Mouse (Mus musculus): Measurements from ENCODE around the gene F11r. TPM values are rescaled to one million over a fixed set of nuclear protein-coding genes. Genes with fewer than 3 reads are reported as not detected.

F11r gene
- polyA plus RNA-seq, 1 experiment from 2014 or later, result 78.6 TPM

DNA sequence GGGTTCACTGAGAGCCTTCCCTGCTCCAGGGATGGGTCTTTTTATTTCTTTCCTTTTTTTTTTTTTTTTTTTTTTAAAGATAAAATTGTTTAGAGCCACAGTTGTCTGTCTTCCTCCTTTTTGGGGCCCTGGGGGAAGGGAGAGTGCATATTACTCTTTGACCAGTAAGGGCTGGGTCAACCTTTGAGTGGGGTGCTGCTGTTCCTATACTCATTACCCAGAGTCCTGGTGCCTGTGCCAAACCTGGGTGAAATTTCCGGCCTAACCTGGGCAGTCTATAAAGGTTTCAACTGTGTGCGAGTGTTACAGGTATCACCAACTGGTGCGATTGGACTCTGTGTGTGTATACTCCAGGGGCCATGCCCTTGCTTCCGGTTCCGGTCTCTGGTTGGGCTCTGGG, 18.7 kb upstream of the F11r start, which contains the start of gene Tstd1:
TSS of gene Tstd1 (plus strand) at position 213 of the 400 bp plus-strand sequence.
- peaks cover 71% of the 10 kb centered on the region for H3K36me3 ChIP-seq

DNA sequence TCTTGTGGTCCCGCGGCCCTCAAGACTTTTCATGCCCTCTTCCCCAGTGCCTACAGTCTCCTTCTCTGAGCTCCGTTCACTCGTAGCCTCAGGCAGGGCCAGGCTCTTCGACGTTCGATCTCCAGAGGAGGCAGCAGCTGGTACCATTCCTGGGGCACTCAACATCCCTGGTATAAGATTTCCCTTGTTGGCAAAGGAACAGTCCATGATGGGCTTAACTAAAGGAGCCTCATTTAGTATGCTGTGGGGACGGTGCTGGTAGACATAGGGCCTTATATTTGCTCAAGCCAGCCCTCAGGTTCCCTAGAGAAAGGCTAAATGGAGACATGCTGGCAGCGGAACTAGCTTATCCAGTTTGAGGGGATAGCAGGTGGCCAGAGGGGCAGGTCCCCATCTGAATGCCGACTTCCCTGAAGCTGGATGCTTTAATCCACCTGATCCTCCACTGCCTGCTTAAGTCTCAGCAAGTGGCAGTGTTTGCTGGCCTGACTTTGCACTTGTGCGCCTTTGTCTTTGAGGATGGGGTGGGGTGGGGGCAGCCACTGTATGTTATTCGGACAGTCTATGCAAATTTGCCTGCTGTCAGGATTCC, 17.9 kb upstream of the F11r start:
- no peaks in the 10 kb centered on the region for H3K27me3 ChIP-seq (ENCODE audit: insufficient read depth, poor library complexity, severe bottlenecking)
- no peak overlapping the region for H3K27ac ChIP-seq
- H3K4me1 ChIP-seq, result peaks cover 10% of the 10 kb centered on the region
- 78% methylated on average over 12 of the region's 12 CpGs for WGBS
- no peak overlapping the region for H3K4me3 ChIP-seq
- DNase-seq (ENCODE audit: low spot score), result no peak
- no peaks in the 10 kb centered on the region for H3K9me3 ChIP-seq
- H3K36me3 ChIP-seq, result peaks cover 66% of the 10 kb centered on the region

More for the DNA sequence above, 18.7 kb upstream of the F11r start, which contains the start of gene Tstd1:
- no peak within 1 kb of the TSS for H3K4me3 ChIP-seq
- no peak for DNase-seq (ENCODE audit: low spot score)
- no peaks in the 10 kb centered on the region for H3K9me3 ChIP-seq
- peaks cover 17% of the 10 kb centered on the region for H3K4me1 ChIP-seq
- H3K27me3 ChIP-seq (ENCODE audit: insufficient read depth, poor library complexity, severe bottlenecking), result no peaks in the 10 kb centered on the region
- no peak within 1 kb of the TSS for H3K27ac ChIP-seq
- WGBS, result 91% methylated on average over 5 of the region's 5 CpGs

DNA sequence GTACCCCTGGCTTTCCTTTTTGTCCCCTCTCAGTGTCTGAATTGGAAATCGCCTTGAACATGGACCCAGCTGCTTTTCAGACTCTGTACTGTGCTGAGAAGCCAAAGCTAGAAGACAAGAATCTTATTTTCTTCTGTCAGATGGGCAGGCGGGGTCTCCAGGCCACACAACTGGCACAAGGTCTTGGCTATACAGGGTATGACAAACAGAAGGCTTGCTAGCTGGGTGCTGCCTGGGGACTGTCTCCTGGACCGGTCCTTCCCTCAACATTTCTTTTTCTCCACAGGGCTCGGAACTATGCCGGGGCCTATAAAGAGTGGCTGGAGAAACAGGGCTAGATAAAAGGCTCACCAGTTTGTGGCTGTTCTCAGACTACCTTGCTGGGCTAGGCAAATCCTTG, 17.4 kb upstream of the F11r start:
- Histone ChIP-seq H3K4me1 (peaks cover 12% of the 10 kb centered on the region), H3K9me3 (no peaks in the 10 kb centered on the region), H3K27ac (no peak overlapping the region), H3K36me3 (peaks cover 62% of the 10 kb centered on the region), H3K27me3 (ENCODE audit: insufficient read depth, poor library complexity, severe bottlenecking) (no peaks in the 10 kb centered on the region), H3K4me3 (no peak overlapping the region)
- 82% methylated on average over 5 of the region's 5 CpGs for WGBS
- DNase-seq (ENCODE audit: low spot score), result no peak

DNA sequence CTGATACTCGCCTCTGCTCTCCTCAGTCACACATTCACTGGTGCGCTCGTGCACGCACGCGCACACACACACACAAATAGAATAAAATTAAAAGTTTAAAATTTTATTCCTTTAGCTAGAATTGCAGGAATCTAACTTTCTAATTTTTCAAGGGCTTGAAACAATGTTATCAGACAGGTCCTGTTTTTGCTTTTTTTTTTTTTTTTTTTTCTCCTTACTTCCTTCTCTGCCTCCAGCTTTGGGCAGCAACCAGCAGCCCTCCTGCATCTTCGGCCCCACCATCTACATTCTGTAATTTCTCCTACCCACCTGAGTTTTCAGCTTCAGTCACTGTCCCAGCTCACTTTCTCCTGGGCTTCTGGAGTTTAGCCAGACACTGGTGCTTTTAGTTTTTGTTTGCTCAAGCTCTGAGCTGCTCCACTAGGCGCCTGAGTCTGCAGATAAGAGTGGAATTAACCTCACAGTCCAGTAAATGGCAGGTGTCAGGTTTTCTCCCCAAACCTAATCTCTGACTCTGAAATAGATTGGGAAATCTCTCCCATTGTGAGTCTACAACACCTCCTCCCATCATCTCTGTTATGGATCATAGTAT, 14.7 kb upstream of the F11r start:
- Histone ChIP-seq H3K27ac (no peak overlapping the region), H3K9me3 (no peaks in the 10 kb centered on the region), H3K4me1 (peaks cover 22% of the 10 kb centered on the region), H3K4me3 (no peak overlapping the region), H3K27me3 (ENCODE audit: insufficient read depth, poor library complexity, severe bottlenecking) (no peaks in the 10 kb centered on the region), H3K36me3 (peaks cover 36% of the 10 kb centered on the region)
- WGBS, result 73% methylated on average over 8 of the region's 8 CpGs
- DNase-seq (ENCODE audit: low spot score), result no peak

DNA sequence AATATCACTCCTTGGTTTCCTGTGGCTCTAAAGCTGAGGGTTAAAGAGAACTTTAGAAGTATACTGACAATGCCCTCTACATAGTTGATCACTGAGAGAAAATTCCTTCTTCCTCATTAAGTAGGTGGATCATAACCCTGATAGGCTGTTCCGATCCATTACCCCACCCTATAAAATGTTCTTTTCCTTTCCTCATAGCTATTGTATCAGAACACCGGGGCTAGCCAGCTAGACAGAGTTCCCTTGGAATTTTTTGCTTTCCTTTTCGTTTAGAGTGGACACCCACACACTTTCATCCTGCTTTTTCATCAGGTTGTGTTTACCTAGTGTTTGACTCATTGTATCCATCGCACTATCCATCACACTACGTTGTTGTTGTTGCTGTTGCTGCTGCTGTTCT, 12.7 kb upstream of the F11r start:
- no peaks in the 10 kb centered on the region for H3K27me3 ChIP-seq (ENCODE audit: insufficient read depth, poor library complexity, severe bottlenecking)
- peaks cover 25% of the 10 kb centered on the region for H3K4me1 ChIP-seq
- H3K9me3 ChIP-seq, result no peaks in the 10 kb centered on the region
- peaks cover 16% of the 10 kb centered on the region for H3K36me3 ChIP-seq
- no peak for DNase-seq (ENCODE audit: low spot score)
- 35% methylated on average over 5 of the region's 5 CpGs for WGBS
- H3K27ac ChIP-seq, result 0 out of 2 replicates have a peak overlapping the region, but pooled peaks have one; percentile 2
- no peak overlapping the region for H3K4me3 ChIP-seq

DNA sequence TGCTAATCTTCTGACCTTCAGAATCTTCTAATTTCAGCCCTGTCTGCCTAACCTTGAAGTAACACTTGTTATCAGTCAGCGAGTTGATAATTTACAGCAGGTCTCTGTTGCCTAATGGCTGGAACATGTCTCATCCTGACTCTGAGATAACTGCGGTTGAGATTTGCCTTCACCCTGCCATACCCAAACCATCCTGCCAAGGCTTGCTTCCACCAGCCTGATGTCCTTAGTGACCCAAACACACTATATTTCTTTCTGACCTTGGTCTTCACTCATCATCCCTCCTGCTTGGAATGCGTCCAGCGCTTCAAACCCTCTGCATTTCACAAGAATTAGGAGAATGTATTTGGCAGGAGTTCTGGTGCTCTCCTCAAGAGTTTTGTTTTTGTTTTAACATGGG, 12.2 kb upstream of the F11r start:
- 0 out of 2 replicates have a peak overlapping the region, but pooled peaks have one; percentile 2 for H3K27ac ChIP-seq
- H3K36me3 ChIP-seq, result peaks cover 11% of the 10 kb centered on the region
- H3K9me3 ChIP-seq, result no peaks in the 10 kb centered on the region
- no peaks in the 10 kb centered on the region for H3K27me3 ChIP-seq (ENCODE audit: insufficient read depth, poor library complexity, severe bottlenecking)
- 26% methylated on average over 4 of the region's 4 CpGs for WGBS
- no peak overlapping the region for H3K4me3 ChIP-seq
- no peak for DNase-seq (ENCODE audit: low spot score)
- H3K4me1 ChIP-seq, result peaks cover 25% of the 10 kb centered on the region

DNA sequence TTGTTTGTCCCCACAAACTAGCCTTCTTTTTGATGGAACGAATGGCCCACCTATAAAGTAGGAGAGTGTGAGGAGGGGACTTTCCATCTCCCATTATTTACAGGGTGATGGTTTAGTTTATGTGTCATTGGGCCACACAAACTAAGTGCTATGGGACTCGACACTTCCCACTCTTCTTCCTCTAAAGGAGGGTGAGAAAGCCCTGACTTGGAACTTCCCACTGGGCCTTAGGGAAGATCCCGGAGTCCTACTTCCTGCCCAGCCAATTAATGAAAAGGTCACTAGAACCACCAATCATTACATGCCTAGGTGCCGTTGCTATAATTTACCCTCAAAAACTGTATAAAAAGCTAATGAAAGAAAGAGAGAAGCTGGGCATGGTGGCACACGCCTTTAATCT, 5.2 kb upstream of the F11r start:
- 78% methylated on average over 5 of the region's 5 CpGs for WGBS
- Histone ChIP-seq H3K9me3 (no peaks in the 10 kb centered on the region), H3K27ac (no peak overlapping the region), H3K36me3 (no peaks in the 10 kb centered on the region), H3K4me3 (no peak overlapping the region), H3K4me1 (peaks cover 16% of the 10 kb centered on the region), H3K27me3 (ENCODE audit: insufficient read depth, poor library complexity, severe bottlenecking) (no peaks in the 10 kb centered on the region)
- no peak for DNase-seq (ENCODE audit: low spot score)

DNA sequence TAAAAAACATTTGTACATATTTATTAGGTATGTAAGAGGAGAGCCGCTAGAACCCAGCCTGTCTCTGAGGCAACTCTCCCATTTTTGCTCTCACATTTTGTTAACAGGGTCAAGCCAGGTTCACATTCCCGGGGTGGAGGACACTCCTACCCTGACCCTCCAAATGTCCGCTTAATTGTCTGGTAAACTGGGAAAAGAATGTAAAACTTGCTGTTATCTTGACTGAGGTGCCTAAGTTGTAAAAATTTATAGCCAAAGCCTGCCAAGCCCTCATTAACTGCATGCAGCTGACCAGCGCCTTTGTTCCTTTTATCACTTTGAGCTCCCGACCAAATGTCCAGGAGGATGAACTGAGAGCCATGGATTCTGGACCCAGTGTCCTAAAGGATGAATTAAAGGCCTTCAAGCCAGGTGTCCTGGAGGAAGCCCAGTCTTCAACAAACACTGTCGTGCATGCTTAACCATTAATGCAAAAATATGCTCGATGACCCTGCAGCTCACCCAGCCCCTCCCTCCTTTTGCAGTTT, 2.0 kb upstream of the F11r start:
- H3K27ac ChIP-seq, result no peak overlapping the region
- 47% methylated on average over 7 of the region's 7 CpGs for WGBS

DNA sequence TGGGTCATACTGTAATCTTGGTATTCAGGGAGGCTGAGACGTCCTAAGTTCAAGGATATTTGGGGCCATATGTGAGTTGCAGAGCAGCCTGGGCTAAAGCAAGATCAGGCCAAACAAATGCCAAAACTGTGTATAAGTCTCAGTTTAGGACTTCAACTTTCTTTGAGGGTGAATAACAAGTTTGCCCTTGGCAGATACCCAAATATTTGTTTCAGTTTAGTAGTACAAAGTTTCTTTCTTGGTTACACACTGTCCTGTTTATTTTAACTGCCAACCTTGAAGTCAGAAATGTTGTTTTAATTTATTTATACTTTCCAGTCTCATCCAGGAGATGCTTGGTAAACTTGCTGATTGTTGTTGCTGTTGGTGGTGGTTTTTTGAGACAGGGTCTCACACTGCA, 1.4 kb upstream of the F11r start:
- Histone ChIP-seq H3K36me3 (no peaks in the 10 kb centered on the region), H3K27me3 (ENCODE audit: insufficient read depth, poor library complexity, severe bottlenecking) (no peaks in the 10 kb centered on the region), H3K27ac (no peak overlapping the region), H3K4me1 (peaks cover 40% of the 10 kb centered on the region), H3K4me3 (no peak overlapping the region), H3K9me3 (no peaks in the 10 kb centered on the region)
- 56% methylated on average over 1 of the region's 1 CpGs for WGBS
- no peak for DNase-seq (ENCODE audit: low spot score)

More for the DNA sequence above, 2.0 kb upstream of the F11r start:
- Histone ChIP-seq H3K9me3 (no peaks in the 10 kb centered on the region), H3K36me3 (no peaks in the 10 kb centered on the region), H3K4me3 (no peak overlapping the region), H3K27me3 (ENCODE audit: insufficient read depth, poor library complexity, severe bottlenecking) (no peaks in the 10 kb centered on the region), H3K4me1 (peaks cover 34% of the 10 kb centered on the region)
- DNase-seq (ENCODE audit: low spot score), result no peak

DNA sequence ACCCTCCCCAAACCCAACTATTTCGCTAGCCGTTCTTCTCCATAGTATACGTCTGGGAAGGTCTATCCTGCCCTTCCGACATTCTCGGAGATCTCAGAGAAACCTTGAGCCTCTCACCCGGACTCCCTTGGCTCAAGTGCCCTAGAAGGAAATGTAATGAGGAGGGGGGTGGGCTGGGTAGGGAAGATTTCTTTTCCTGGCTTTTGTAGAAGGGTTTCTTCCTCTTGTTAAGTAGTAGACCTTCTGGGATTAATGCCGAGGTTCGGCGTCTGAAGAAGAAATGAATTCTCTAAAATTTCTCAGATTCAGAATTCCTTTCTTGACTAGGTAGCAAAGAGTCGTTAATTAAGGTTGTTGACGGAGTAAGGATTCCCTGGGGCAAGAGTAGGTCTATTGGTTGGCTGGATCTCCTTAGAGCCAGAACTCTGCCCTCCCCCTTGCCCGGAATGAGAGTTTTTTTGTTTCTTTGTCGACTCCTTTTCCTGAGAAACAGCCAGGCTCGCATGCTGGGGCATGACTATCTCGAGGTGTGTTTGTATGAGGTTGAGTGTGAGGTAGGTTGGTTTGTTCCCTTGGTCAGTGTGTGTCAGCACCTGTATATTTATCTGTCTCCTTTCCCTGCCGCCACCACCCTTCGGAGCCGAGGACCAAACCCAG, 807 bp downstream of the F11r start:
- Histone ChIP-seq H3K9me3 (no peaks in the 10 kb centered on the region), H3K27me3 (ENCODE audit: insufficient read depth, poor library complexity, severe bottlenecking) (no peaks in the 10 kb centered on the region), H3K4me1 (peaks cover 54% of the 10 kb centered on the region), H3K36me3 (no peaks in the 10 kb centered on the region), H3K27ac (peak overlapping the region; percentile 89), H3K4me3 (peak overlapping the region; percentile 80)
- under 1% methylated on average over 18 of the region's 18 CpGs for WGBS
- no peak for DNase-seq (ENCODE audit: low spot score)

DNA sequence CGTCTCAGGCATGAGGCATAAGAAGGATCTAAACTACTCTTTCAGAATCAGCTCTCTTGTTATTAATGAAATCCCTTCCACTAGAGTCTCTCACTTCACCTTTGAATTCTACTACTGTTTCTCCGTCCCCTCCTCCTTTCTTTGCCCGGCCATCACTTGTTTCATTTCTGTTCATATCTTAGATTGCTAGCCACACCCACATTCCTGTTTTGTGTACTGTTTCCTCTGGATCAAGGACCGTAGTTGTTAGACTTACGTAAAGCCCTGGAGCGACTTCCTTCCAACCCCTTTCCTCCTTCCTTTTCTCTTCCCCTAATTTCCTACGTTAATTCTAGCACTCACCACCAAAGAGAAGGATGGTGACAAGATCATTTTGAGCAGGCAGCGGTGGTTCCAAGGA, 1.7 kb downstream of the F11r start:
- DNase-seq (ENCODE audit: low spot score), result no peak
- Histone ChIP-seq H3K27ac (peak overlapping the region; percentile 89), H3K36me3 (peaks cover 4% of the 10 kb centered on the region; the same call in 1 of the 2 replicates), H3K4me1 (peaks cover 54% of the 10 kb centered on the region), H3K9me3 (peaks cover 6% of the 10 kb centered on the region), H3K4me3 (peak overlapping the region; percentile 80), H3K27me3 (ENCODE audit: insufficient read depth, poor library complexity, severe bottlenecking) (no peaks in the 10 kb centered on the region)
- 9% methylated on average over 8 of the region's 8 CpGs for WGBS

DNA sequence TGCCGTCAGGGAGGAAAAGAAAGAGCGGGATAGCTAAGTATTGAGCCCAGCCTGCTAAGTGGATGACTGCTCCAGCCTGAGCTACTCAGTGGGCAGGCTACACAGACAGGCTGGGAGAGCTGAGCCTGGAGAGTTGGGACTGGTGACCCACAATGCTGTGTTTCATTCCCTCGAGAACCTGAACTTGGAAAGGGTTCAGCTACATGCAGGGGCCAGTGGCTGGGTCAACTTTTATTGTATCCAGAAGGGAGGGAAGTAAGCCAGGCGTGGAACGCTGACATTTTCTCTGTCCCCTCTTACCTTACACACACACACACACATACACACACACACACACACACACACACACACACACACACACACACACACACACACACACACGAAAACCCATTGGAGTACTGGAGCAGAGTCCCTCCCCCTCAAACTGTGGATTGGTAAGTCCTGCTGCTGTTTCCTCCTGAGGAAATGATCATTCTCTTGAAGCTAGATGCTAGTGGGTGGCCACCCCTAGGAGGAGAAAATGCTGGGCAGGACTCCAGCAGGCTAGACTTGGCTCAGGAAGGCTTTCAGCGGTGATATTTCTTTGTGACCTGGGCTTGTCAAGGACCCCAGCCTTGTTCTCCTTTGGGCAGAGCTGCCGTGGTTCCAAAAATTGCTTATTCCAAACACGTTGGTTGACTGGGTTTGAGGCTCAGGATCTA, 2.8 kb downstream of the F11r start:
- 35% methylated on average over 9 of the region's 9 CpGs for WGBS
- peak overlapping the region; percentile 80 for H3K4me3 ChIP-seq
- H3K9me3 ChIP-seq, result peaks cover 6% of the 10 kb centered on the region
- H3K36me3 ChIP-seq, result peaks cover 4% of the 10 kb centered on the region; the same call in 1 of the 2 replicates
- H3K4me1 ChIP-seq, result peaks cover 53% of the 10 kb centered on the region
- no peaks in the 10 kb centered on the region for H3K27me3 ChIP-seq (ENCODE audit: insufficient read depth, poor library complexity, severe bottlenecking)
- no peak for DNase-seq (ENCODE audit: low spot score)
- H3K27ac ChIP-seq, result peak overlapping the region; percentile 89

Data from heart, embryonic 10.5 days (tissue).